Mouse (Mus musculus): ENCODE results near the gene Mast4.

The Mast4 gene

GRCm38 (mm10) chr13:102994098-102994497, 340.2 kb downstream of the Mast4 start:
- DNase-seq (ENCODE audit: extremely low read depth, insufficient read length, low spot score) = no peak

GRCm38 (mm10) chr13:102992680-102993423, 341.4 kb downstream of the Mast4 start:
- DNase-seq (ENCODE audit: extremely low read depth, insufficient read length, low spot score) = no peak

- no peak for DNase-seq (ENCODE audit: extremely low read depth, insufficient read length, low spot score)
Measured at GRCm38 (mm10) chr13:102991928-102992327, 342.4 kb downstream of the Mast4 start.

- DNase-seq (ENCODE audit: extremely low read depth, insufficient read length, low spot score) = no peak
Measured at GRCm38 (mm10) chr13:102991196-102991595, 343.1 kb downstream of the Mast4 start.

DNA sequence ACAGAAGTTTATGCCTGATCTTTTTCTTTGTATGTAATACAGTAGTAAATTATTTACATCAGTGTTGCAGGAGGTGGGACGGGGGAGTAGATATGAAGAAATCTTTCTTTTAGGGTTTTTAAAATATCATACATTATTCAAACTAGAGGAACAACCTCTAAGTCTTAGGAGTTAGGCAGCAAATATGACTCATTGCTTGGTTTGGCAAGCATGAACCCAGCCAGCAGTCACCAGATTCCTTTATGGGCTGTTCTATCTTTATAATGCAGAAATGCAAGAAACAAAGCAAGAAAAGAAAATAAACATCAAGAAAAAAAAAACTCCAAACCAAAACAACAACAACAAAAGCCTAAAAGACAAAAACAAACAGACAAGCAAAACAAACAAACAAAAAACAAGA, 344.2 kb downstream of the Mast4 start:
- DNase-seq (ENCODE audit: extremely low read depth, insufficient read length, low spot score) = peak; percentile 27

- DNase-seq (ENCODE audit: extremely low read depth, insufficient read length, low spot score) = no peak
Measured at GRCm38 (mm10) chr13:102989616-102990015, 344.7 kb downstream of the Mast4 start.

DNA sequence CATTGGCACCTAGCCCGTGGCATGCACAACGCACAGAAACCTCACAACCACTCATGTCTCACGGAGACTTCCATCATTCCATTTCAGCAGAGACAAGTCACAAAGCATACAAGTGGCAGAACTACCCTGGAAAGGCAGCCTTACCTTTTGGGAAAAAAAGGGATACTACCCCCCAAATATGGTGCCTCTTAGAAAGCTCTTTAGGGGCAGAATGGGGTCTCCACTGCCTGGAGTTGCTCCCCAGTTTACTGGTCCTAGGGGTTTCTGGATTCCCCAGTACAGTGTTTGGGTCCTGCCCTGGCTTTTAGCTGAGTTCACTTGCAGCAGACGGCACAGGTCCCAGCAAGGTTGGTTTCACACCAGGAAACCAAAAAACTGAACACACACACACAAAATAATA, 345.3 kb downstream of the Mast4 start:
- DNase-seq (ENCODE audit: extremely low read depth, insufficient read length, low spot score) = no peak

GRCm38 (mm10) chr13:102988251-102988895, 345.9 kb downstream of the Mast4 start:
- DNase-seq (ENCODE audit: extremely low read depth, insufficient read length, low spot score) = peak; percentile 26

DNA sequence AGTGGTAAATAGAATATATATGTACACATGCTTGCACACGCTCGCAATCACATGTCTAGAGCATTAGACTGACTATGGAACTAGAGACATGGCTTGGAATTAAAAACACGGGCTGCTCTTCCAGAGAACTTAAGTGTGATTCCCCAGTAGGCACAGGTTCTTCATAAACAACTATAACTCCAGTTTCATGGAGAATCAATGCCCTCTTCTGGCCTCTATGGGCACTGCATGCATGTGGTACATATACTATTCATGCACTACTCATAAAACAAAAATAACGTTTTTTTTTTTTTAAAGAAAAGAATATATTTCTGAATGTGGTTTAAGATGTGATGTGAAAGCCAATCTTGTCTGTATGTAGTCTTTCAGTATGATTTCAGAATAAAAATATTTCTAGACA, 349.7 kb downstream of the Mast4 start:
- DNase-seq (ENCODE audit: extremely low read depth, insufficient read length, low spot score) = no peak

DNA sequence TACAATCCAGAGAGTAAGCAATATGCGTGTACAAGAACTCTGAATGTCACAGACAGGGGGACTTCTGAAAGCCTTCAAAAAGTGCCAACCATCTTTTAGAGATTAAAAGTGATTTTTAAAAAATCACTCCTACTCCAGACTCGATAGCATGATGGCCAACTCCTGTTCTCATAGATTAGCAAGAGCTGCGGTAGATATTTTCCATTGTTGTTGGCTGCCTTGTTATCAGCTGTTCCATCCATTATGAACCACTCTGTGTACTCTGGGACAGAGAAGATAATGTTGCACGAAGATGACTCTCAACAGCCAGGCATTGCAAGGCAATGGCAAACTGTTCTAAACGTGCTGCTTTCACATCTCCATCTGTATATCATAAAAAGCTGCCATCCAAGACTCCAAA, 360.4 kb downstream of the Mast4 start:
- DNase-seq (ENCODE audit: extremely low read depth, insufficient read length, low spot score) = no peak

DNA sequence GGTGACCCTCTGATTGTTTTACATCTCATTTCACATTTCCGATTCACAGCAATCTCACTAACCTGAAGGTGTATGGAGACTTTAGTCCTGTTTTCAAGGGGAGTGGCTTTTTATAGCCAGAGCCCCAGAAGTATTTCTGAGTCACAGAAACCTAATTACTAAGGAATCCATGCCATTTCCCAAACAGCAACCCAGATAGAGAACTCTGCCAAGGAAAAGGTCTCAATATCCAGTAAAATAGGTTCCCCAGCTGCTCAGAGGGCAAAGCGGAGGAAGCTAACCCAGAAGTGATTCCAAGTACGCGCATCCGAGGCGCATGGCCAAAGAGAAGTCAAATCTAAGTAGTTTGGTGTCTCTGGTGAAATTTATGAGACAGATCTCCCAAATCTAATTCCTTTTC, 370.8 kb downstream of the Mast4 start:
- DNase-seq (ENCODE audit: extremely low read depth, insufficient read length, low spot score) = peak; percentile 46

DNA sequence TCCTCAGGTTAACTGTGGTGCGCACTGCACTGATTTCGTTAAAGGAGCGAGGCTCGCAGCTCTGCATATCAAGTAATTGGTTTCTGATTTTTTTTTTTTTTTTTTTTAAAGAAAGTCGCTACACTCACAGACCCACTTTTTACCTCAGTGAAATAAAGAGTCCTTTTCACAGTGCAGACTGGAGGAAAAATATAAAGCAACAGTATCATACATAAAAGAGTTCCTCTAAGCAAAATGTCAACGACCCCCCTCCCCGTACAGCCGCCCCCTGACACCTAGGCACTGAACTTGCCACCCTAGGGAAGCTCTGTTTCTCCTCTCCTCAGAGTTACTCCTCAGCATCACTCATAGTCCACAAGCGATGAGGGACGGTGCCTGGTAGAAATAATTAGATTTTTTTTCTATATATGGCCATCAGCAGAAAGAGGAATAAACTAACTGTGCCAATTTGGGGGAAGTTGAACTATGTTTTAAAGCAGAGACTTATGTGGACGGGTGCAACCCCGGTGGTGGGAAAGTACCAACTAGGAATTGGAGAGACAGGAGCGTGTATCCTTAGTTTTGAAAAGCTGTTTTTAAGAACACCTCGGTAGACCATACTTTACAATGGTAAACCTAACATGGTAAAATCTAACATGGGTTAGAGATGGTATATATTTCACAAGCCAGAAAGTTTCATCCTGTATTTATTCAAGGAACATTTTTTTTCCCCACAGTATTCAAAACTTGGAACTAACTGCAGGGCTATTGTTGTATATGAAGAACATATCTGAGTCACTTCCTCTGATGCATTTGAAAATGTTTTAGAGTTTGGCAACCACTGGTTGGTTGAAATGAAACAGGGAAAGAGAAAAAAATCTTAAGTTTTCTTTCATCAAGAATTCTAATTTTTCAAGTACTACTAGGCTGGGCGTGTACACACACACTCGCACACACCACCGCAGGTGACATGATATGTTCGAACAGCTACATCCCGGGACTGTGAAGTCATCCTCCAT, 375.7 kb downstream of the Mast4 start:
- peak; percentile 56 for DNase-seq (ENCODE audit: extremely low read depth, insufficient read length, low spot score)

DNA sequence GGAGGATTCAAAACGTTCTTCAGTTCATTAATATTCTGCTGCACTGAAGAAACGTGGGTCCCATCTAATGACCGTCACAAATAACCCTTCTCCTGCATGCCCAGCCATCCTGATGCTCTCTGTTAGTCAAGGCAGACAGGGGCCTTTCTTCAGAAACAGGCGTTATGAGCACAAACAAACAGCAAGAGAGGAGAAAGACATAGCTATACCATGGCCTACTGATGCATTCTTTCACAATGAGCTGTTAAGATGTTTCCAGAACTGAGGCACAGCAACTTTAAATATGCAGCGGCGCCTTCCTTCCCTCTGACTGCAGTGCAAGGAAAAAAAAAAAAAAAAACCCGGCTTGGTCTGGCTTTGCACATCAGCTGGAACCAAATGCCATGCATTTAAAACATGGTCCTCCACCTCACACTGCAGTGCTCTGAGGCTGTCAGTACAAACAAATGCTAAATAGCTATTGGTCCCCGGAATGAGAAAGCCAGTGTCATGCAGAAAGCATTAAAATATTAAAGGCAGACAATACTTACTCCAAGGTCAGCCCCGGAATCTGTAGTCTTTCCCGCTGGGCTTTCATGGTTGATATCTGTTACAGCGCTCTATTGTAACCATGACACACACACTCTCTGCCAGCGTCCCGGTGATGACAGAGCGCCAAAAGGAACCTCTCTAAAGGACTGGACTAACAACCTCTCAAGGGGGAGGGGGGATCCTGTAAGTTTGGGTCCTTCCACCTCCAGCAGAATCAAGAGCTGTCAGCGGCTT, 376.6 kb downstream of the Mast4 start:
- DNase-seq (ENCODE audit: extremely low read depth, insufficient read length, low spot score) = peak; percentile 50

- no peak for DNase-seq (ENCODE audit: extremely low read depth, insufficient read length, low spot score)
Measured at GRCm38 (mm10) chr13:102955506-102955905, 378.8 kb downstream of the Mast4 start.

- DNase-seq (ENCODE audit: extremely low read depth, insufficient read length, low spot score) = no peak
Measured at GRCm38 (mm10) chr13:102949756-102950155, 384.5 kb downstream of the Mast4 start.

DNA sequence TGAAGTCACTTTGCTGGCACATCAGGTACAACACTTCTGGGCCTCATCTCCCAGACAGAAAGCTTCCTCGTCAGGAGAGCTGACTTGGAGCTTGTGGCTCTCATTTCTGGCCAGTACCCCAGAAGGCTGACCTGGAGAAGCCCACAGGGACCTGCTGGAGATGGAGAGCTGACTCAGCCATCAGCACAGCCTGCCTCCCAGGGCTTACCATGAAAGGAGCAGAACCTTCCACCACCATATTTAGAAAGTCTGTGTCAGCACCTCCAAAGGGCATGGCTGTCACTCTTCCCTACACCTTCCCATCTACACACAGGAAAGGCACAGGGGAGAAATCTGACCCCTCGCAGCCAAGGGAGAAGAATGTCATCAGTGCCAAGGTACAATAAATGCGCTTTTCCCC, 385.3 kb downstream of the Mast4 start:
- DNase-seq (ENCODE audit: extremely low read depth, insufficient read length, low spot score) = no peak

- no peak for DNase-seq (ENCODE audit: extremely low read depth, insufficient read length, low spot score)
Measured at GRCm38 (mm10) chr13:102947546-102947945, 386.8 kb downstream of the Mast4 start.

DNA sequence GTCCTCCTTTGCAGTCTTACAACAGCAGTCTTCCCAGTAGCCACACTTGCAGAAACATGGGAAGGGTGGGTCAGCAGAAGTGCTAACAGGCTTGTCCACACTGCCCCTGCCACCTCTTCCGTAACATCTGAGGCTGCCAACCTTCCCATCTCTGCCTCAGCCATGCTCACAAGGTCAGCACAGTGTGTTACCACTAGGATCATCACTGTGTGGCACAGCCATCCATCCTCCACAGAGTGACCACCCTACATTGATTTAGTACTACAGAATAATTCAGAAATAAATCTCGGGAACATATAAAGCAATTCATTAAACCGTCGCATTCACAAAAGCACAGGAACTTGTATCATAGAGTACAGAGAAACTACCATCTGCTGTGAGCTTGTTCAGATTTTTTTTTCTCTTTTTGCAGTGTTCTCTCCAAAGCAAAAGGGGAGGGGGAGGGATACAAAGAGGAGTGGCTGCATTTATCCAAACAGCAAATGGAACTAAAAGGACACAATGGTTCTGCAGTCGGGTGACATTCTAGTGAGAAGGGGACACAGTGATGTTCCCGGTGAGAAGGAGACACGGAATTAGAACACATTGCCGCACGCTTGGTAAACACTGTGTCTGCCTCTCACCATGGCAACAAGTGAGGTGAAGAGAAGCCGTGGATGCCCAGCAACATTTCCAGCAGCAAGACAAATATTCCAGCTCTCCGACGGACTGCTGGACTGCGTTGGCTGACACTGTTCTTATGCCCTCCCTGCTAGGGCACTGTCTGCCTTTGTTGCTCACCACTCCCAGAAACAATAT, 388.1 kb downstream of the Mast4 start:
- no peak for DNase-seq (ENCODE audit: extremely low read depth, insufficient read length, low spot score)

DNA sequence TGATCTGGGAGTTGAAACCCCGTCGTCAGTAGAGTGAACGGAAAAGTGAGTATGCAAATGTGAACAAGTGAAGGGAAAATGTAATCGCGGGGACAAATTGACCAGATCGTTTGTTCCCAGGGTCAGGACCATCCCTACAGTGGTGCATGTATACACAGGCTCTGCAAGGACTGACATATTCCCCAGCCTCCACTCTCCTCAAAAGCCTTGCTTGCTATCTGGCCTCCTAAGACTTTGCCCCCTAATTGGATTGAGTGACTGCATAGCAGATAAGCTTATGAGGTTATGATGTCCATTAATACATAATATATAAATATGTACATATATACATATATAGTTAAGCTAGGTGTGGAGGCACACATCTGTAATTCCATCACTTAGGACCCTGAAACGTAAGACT, 388.8 kb downstream of the Mast4 start:
- no peak for DNase-seq (ENCODE audit: extremely low read depth, insufficient read length, low spot score)

DNA sequence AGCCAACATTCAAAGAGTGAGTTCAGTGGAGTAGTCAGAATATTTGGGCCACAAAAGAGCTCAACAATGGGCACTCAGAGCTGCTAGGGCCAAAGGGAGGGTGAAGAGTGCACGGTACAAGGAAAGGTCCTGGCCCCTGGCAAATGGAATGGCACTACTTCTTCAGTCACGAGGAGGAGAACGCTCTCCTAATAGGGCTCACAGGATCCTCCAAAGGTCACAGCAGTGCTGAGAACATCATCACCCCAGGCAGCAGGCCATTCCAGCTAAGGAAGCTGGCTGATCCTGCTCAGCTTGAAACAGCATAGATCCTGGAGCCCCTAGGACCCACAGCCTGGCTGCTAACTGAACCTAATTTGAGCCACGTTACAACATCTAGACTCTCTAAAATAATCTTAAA, 389.8 kb downstream of the Mast4 start:
- no peak for DNase-seq (ENCODE audit: extremely low read depth, insufficient read length, low spot score)
